Mouse (Mus musculus) stomach, postnatal 0 days (tissue): ENCODE measurements around the gene Coro7. TPM values are rescaled to one million over a fixed set of nuclear protein-coding genes. Genes with fewer than 3 reads are reported as not detected.
"Not testable (repeated sequence)": the region's sequence is repeated elsewhere in the genome, so short reads cannot be mapped to it uniquely, and the experiment has no call there.

ENCODE experiments used
- ATAC-seq: fragments of 200-750 bp; cut with Nextera tagmentation; 2 replicates; pipeline ENCODE4 v1.8.0; 2017; ENCODE audit not compliant: low FRiP score, low TSS enrichment
- DNase-seq: peaks from one replicate; pipeline ENCODE4 v3.0.0-alpha.2; 2016; ENCODE audit warnings: low spot score
- H3K27ac ChIP-seq: fragments of 300-500 bp; sonication (generic); replicated peaks from 2 replicates; pipeline ENCODE4 v1.5.1; 2014; ENCODE audit warnings: mild to moderate bottlenecking, control low read depth
- H3K27me3 ChIP-seq: fragments of 300-500 bp; sonication (generic); 2 replicates; pipeline ENCODE4 v1.6.1; 2014; ENCODE audit warnings: low read length; ENCODE audit not compliant: control insufficient read depth, insufficient read depth
- H3K36me3 ChIP-seq: fragments of 300-500 bp; sonication (generic); 2 replicates; pipeline ENCODE4 v1.6.1; 2014; ENCODE audit warnings: low read length, mixed read lengths; ENCODE audit not compliant: control insufficient read depth, insufficient read depth
- H3K4me1 ChIP-seq: fragments of 300-500 bp; sonication (generic); replicated peaks from 2 replicates; pipeline ENCODE4 v1.6.1; 2014; ENCODE audit warnings: antibody characterized with exemption; ENCODE audit not compliant: control insufficient read depth, insufficient read depth
- H3K4me2 ChIP-seq: fragments of 300-500 bp; sonication (generic); replicated peaks from 2 replicates; pipeline ENCODE4 v1.6.1; 2014; ENCODE audit warnings: low read depth, mild to moderate bottlenecking, control low read depth, moderate library complexity
- H3K4me3 ChIP-seq: fragments of 300-500 bp; sonication (generic); 2 replicates; pipeline ENCODE4 v1.5.1; 2014; ENCODE audit warnings: low read depth, low read length, control low read depth
- H3K9ac ChIP-seq: fragments of 300-500 bp; sonication (generic); 2 replicates; pipeline ENCODE4 v1.6.1; 2014; ENCODE audit warnings: mild to moderate bottlenecking, low read length, control low read depth, mixed read lengths
- H3K9me3 ChIP-seq: fragments of 300-500 bp; sonication (generic); 2 replicates; pipeline ENCODE4 v1.6.1; 2016; ENCODE audit warnings: low read length; ENCODE audit not compliant: control insufficient read depth
- CTCF ChIP-seq: IDR thresholded peaks from 2 replicates; pipeline ENCODE4 v1.5.1; 2016; ENCODE audit warnings: antibody characterized with exemption, low read depth, mild to moderate bottlenecking, moderate library complexity
- EP300 ChIP-seq: optimal IDR thresholded peaks from 2 replicates; pipeline ENCODE3; 2016; ENCODE audit warnings: antibody characterized with exemption
- WGBS: fragments of 180-500 bp; shearing (Covaris S2); extraction: QIAGEN DNeasy Blood & Tissue Kit; methylation state at CpG from one replicate; pipeline ENCODE4 v1.1.7; 2014; 5-methylcytosine and 5-hydroxymethylcytosine counted together
- polyA plus RNA-seq: library from polyadenylated mRNA; unstranded; fragments of >200 nt; fragmentation: Nextera tagmentation; extraction: Ambion mirVana; gene quantifications from 2 replicates; pipeline ENCODE4 v1.2.1, GENCODE M21; 2015

Coro7 gene
- polyA plus RNA-seq, 1 experiment from 2014 or later = 8.1 TPM

- Histone ChIP-seq H3K36me3 (no peaks in the 10 kb centered on the region), H3K4me2 (peak overlapping the region; percentile 69), H3K4me3 (peak overlapping the region; percentile 41), H3K27ac (peak overlapping the region; percentile 93), H3K4me1 (peaks cover 3% of the 10 kb centered on the region), H3K27me3 (no peaks in the 10 kb centered on the region), H3K9me3 (no peaks in the 10 kb centered on the region), H3K9ac (peak overlapping the region; percentile 52)
- DNase-seq (peak; percentile 36), ATAC-seq (peak; percentile 24)
- 5% methylated on average over 14 of the region's 14 CpGs for WGBS
- no peak for TF ChIP-seq EP300
- no peak for TF ChIP-seq CTCF
Observed at GRCm38 (mm10) chr16:4585642-4586530, 93.7 kb downstream of the Coro7 start.

GRCm38 (mm10) chr16:4584438-4584837 lies 95.1 kb downstream of the Coro7 start:
- ATAC-seq (no peak), DNase-seq (no peak)
- H3K9ac ChIP-seq = no peak overlapping the region
- 81% methylated on average over 5 of the region's 5 CpGs for WGBS
- H3K4me2 ChIP-seq = no peak overlapping the region
- H3K4me3 ChIP-seq = no peak overlapping the region
- H3K9me3 ChIP-seq = no peaks in the 10 kb centered on the region
- no peak for TF ChIP-seq CTCF
- TF ChIP-seq EP300 = no peak
- H3K27ac ChIP-seq = no peak overlapping the region
- no peaks in the 10 kb centered on the region for H3K27me3 ChIP-seq
- H3K36me3 ChIP-seq = no peaks in the 10 kb centered on the region
- H3K4me1 ChIP-seq = peaks cover 3% of the 10 kb centered on the region

GRCm38 (mm10) chr16:4583807-4584206 lies 95.8 kb downstream of the Coro7 start:
- ATAC-seq (no peak), DNase-seq (no peak)
- H3K27me3 ChIP-seq = no peaks in the 10 kb centered on the region
- TF ChIP-seq CTCF (no peak), EP300 (no peak)
- H3K27ac ChIP-seq = no peak overlapping the region
- H3K4me3 ChIP-seq = no peak overlapping the region
- no peak overlapping the region for H3K4me2 ChIP-seq
- H3K9me3 ChIP-seq = no peaks in the 10 kb centered on the region
- no peak overlapping the region for H3K9ac ChIP-seq
- 74% methylated on average over 3 of the region's 3 CpGs for WGBS
- H3K36me3 ChIP-seq = no peaks in the 10 kb centered on the region
- peaks cover 3% of the 10 kb centered on the region for H3K4me1 ChIP-seq

GRCm38 (mm10) chr16:4581179-4581578 lies 98.4 kb downstream of the Coro7 start:
- H3K4me1 ChIP-seq, H3K36me3 ChIP-seq, H3K4me2 ChIP-seq, ATAC-seq, H3K9me3 ChIP-seq, H3K9ac ChIP-seq, H3K4me3 ChIP-seq, DNase-seq, H3K27me3 ChIP-seq, H3K27ac ChIP-seq: not testable (repeated sequence)
- WGBS = 85% methylated on average over 4 of the region's 4 CpGs

GRCm38 (mm10) chr16:4578630-4579029 lies 100.9 kb downstream of the Coro7 start:
- ATAC-seq (no peak), DNase-seq (no peak)
- no peak for TF ChIP-seq CTCF
- no peak for TF ChIP-seq EP300
- H3K27me3 ChIP-seq = no peaks in the 10 kb centered on the region
- H3K27ac ChIP-seq = no peak overlapping the region
- 63% methylated on average over 7 of the region's 7 CpGs for WGBS
- H3K4me2 ChIP-seq = no peak overlapping the region
- no peaks in the 10 kb centered on the region for H3K9me3 ChIP-seq
- H3K4me1 ChIP-seq = no peaks in the 10 kb centered on the region
- H3K36me3 ChIP-seq = no peaks in the 10 kb centered on the region
- H3K9ac ChIP-seq = no peak overlapping the region
- H3K4me3 ChIP-seq = no peak overlapping the region

DNA sequence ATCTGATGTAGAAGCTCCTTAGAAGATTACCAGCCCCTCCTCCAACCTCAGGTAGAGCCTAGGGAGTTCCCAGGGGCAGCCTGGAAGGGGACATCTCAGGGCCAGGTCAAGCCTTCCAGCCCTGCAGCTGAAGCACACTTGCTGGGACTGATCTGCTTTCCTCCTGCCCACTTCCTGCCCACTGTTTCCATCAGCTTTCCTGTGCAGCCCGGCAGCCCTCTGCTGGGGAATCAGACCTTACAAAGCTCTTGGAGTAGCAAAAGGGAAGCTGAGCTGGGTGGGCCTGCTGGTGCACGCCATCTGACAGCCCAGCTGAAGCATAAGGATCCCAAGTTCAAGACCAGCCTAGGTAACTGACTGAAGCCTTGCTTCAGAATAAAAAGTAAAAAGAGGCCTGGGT lies 102.7 kb downstream of the Coro7 start:
- H3K27me3 ChIP-seq = no peaks in the 10 kb centered on the region
- no peaks in the 10 kb centered on the region for H3K4me1 ChIP-seq
- H3K4me3 ChIP-seq = no peak overlapping the region
- H3K9ac ChIP-seq = no peak overlapping the region
- no peak overlapping the region for H3K4me2 ChIP-seq
- no peaks in the 10 kb centered on the region for H3K9me3 ChIP-seq
- H3K36me3 ChIP-seq = no peaks in the 10 kb centered on the region
- no peak overlapping the region for H3K27ac ChIP-seq
- ATAC-seq (no peak), DNase-seq (no peak)
- TF ChIP-seq CTCF (no peak), EP300 (no peak)
- WGBS = 50% methylated on average over 2 of the region's 2 CpGs

Other genes starting within 250 kb of the Coro7 start
- 2.8 and 3.1 TPM in 2 replicates for gene Srl, start 138.0 kb downstream of the Coro7 start, polyA plus RNA-seq
- 8.9 and 10.6 TPM in 2 replicates for gene Tfap4, start 119.9 kb downstream of the Coro7 start, polyA plus RNA-seq
- gene Glis2, start 85.1 kb downstream of the Coro7 start, polyA plus RNA-seq = 11.6 and 11.7 TPM in 2 replicates
- gene Pam16, start 54.8 kb downstream of the Coro7 start, polyA plus RNA-seq = 65.4 and 71.9 TPM in 2 replicates
- gene Vasn, start 39.8 kb downstream of the Coro7 start, polyA plus RNA-seq = 8.8 and 9.6 TPM in 2 replicates
- gene Dnaja3, start 39.8 kb downstream of the Coro7 start, polyA plus RNA-seq = 47.0 and 49.2 TPM in 2 replicates
- 15.5 and 17.2 TPM in 2 replicates for gene Nmral1, start 39.6 kb upstream of the Coro7 start, polyA plus RNA-seq
- gene Hmox2, start 46.6 kb upstream of the Coro7 start, polyA plus RNA-seq = 57.4 and 60.6 TPM in 2 replicates
- 35.4 and 38.8 TPM in 2 replicates for gene Cdip1, start 110.5 kb upstream of the Coro7 start, polyA plus RNA-seq
- 0.23 and 0.32 TPM in 2 replicates for gene 4930562C15Rik, start 155.6 kb upstream of the Coro7 start, polyA plus RNA-seq
- gene Ubald1, start 200.5 kb upstream of the Coro7 start, polyA plus RNA-seq = 32.1 and 40.0 TPM in 2 replicates
- gene Mgrn1, start 206.5 kb upstream of the Coro7 start, polyA plus RNA-seq = 43.0 and 44.0 TPM in 2 replicates